Mouse (Mus musculus) embryonic fibroblast, embryonic 13.5 days (primary cell): ENCODE measurements around the gene Pid1. TPM values are rescaled to one million over a fixed set of nuclear protein-coding genes. Genes with fewer than 3 reads are reported as not detected.

ENCODE experiments used
- H3K27ac ChIP-seq: 2 replicates; pipeline ENCODE4 v1.5.1; 2012; ENCODE audit warnings: low read length, control low read depth, inconsistent platforms; ENCODE audit not compliant: insufficient read depth
- H3K4me1 ChIP-seq: 2 replicates; pipeline ENCODE4 v1.6.1; 2011; ENCODE audit warnings: low read length; ENCODE audit not compliant: control insufficient read depth, insufficient read depth
- H3K4me3 ChIP-seq: 2 replicates; pipeline ENCODE4 v1.5.1; 2011; ENCODE audit warnings: mild to moderate bottlenecking, control low read depth, low read length; ENCODE audit not compliant: insufficient read depth
- CTCF ChIP-seq: IDR thresholded peaks from 2 replicates; pipeline ENCODE4 v1.5.1; 2011; ENCODE audit warnings: mild to moderate bottlenecking, control low read depth, low read length, moderate library complexity, borderline replicate concordance; ENCODE audit not compliant: insufficient read depth
- POLR2A ChIP-seq: IDR thresholded peaks from 2 replicates; pipeline ENCODE4 v1.6.1; 2011; ENCODE audit warnings: low read depth, mild to moderate bottlenecking, control low read depth, low read length, moderate library complexity
- polyA plus RNA-seq: library from polyadenylated mRNA; stranded (reverse); fragments of >200 nt; gene quantifications from 2 replicates; pipeline ENCODE4 v1.2.4, GENCODE M21; 2011; ENCODE audit warnings: low read depth; ENCODE audit not compliant: missing spikeins, insufficient read length

Gene Pid1
- polyA plus RNA-seq, result 18.2 and 20.5 TPM in 2 replicates

DNA sequence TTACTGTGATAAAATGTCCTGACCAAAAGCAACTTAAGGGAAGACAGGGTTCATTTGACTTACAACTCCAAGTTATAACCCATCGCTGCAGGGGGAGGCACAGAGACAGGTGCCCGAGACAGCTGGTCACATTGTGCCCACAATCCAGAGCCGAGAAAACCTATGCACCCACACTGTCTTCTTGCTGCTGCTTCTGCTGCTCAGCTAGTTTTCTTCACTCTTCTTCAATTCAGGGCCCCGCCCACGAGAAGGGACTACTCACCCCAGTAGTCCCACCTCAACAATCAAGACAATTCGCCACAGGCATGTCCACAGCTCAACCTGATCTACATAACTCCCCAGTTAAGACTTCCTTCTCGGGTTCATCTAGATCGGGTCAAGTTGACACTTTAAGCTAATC, at the start of gene Pid1:
Gene Pid1 (minus strand): TSS at position 214 of the 400 bp plus-strand sequence.
- TF ChIP-seq POLR2A, result no peak
- no peak for TF ChIP-seq CTCF
- Histone ChIP-seq H3K27ac (no peak within 1 kb of the TSS), H3K4me3 (no peak within 1 kb of the TSS), H3K4me1 (no peaks in the 10 kb centered on the region)

DNA sequence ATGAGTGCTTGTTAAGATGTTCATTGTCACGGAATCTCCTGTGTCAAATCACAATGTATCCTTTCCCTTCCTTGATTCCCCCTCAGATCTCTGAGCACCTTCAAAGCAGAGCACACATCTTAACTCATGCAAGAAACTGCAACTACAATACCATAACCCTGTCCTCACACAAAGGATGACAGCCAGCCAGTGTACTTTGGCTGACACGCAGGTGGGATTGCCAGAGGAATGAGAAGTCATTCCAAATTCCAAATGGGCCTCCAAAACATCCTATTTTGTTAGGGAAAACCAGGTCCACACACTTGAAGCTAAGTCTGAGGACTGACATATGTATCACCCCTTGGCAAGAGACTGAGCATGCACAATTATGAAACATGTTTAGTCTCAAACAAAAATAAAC, 45.5 kb upstream of the Pid1 start:
- Histone ChIP-seq H3K4me1 (peaks cover 10% of the 10 kb centered on the region), H3K27ac (no peak overlapping the region), H3K4me3 (no peak overlapping the region)
- TF ChIP-seq CTCF (no peak), POLR2A (no peak)

DNA sequence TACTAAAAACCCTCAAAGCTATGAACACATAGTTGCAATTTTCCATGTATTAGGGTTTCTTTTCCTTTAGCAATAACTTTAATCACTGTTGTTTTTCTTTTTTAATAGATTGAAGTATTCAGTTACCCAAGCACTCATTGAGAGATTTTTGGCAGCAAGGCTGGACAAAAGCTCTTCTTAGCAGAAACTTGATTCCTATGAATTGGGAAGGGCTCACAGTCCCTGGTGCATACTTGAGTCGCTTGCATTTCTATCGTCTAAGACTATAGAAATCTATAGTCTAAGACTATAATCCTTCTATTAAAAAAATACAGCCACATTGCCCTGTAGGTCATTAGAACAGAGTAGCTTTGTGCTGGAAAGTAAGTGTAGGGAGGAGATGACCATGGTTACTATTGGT, 44.9 kb upstream of the Pid1 start:
- TF ChIP-seq POLR2A (no peak), CTCF (no peak)
- Histone ChIP-seq H3K27ac (no peak overlapping the region), H3K4me1 (peaks cover 10% of the 10 kb centered on the region), H3K4me3 (no peak overlapping the region)

GRCm38 (mm10) chr1:84406891-84407290, 42.9 kb upstream of the Pid1 start:
- H3K27ac ChIP-seq, result peak overlapping the region; percentile 68
- H3K4me3 ChIP-seq, result no peak overlapping the region
- TF ChIP-seq POLR2A (no peak), CTCF (no peak)
- H3K4me1 ChIP-seq, result peaks cover 10% of the 10 kb centered on the region

DNA sequence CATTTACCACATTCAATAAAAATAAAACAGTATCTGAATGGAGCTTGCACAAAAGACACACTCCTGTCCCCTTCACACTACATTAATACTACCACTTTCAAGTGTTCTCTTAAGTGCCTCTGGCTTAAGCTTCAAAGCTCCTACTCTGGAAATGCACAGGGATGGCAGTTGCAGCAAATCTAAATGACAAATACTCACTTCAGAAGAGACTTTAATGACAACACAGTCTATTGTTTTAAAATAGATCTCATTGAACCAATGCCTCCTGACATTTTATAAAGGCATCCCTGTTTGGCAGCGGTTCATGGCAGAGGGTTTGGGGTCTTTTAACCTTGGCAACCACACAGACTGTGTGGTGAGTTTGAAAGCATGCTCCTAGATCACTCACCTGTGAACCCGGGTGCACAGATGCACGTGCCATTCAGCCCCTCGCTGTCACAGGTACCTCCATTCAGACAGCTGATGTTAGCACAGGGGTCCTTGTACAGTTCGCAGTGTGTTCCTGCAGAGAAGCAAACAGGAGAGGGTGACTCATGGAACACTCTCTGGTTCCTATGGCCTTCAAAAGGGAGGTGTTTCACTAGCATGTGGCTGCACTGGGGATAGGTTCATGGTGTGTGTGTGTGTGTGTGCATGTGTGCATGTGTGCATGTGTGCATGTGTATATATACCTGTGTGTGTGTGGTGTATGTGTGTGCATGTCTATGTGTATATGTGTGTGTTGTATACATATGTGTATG, 41.7 kb upstream of the Pid1 start:
- TF ChIP-seq POLR2A (no peak), CTCF (no peak)
- Histone ChIP-seq H3K4me1 (peaks cover 10% of the 10 kb centered on the region), H3K27ac (no peak overlapping the region), H3K4me3 (no peak overlapping the region)

GRCm38 (mm10) chr1:84404880-84405279, 40.9 kb upstream of the Pid1 start:
- Histone ChIP-seq H3K27ac (no peak overlapping the region), H3K4me1 (peaks cover 10% of the 10 kb centered on the region), H3K4me3 (no peak overlapping the region)
- TF ChIP-seq POLR2A (no peak), CTCF (no peak)

DNA sequence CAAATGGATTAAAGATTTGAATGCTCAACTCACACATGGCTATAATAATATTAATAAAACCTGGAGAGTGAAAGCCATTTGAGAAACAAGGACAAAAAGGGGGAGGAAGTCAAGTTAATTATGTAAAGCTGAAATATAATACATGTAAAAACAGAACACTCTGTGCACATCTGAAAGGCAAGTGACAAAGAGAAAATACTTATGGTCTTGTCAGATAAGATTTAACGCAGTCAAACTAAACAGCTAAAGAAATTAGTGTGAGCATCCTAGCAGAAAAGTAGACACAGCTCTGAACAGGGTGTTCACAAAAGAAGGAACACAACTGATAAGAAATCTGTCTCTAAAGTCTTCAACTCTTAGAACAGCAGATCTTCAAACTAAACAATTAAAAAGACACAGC, 38.2 kb upstream of the Pid1 start:
- H3K27ac ChIP-seq, result no peak overlapping the region
- peaks cover 6% of the 10 kb centered on the region for H3K4me1 ChIP-seq
- no peak overlapping the region for H3K4me3 ChIP-seq
- TF ChIP-seq POLR2A, result no peak
- no peak for TF ChIP-seq CTCF

- no peak overlapping the region for H3K4me3 ChIP-seq
- no peak for TF ChIP-seq CTCF
- TF ChIP-seq POLR2A, result no peak
These were observed 35.7 kb upstream of the Pid1 start for GRCm38 (mm10) chr1:84399671-84400070.

GRCm38 (mm10) chr1:84399118-84399517, 35.1 kb upstream of the Pid1 start:
- H3K4me3 ChIP-seq, result no peak overlapping the region
- TF ChIP-seq CTCF (no peak), POLR2A (no peak)
- H3K4me1 ChIP-seq, result no peaks in the 10 kb centered on the region
- no peak overlapping the region for H3K27ac ChIP-seq

More at GRCm38 (mm10) chr1:84399671-84400070, 35.7 kb upstream of the Pid1 start:
- H3K4me1 ChIP-seq, result no peaks in the 10 kb centered on the region
- H3K27ac ChIP-seq, result no peak overlapping the region

- Histone ChIP-seq H3K4me1 (no peaks in the 10 kb centered on the region), H3K27ac (no peak overlapping the region), H3K4me3 (no peak overlapping the region)
- TF ChIP-seq POLR2A (no peak), CTCF (no peak)
These were observed 32.8 kb upstream of the Pid1 start for GRCm38 (mm10) chr1:84396787-84397186.

DNA sequence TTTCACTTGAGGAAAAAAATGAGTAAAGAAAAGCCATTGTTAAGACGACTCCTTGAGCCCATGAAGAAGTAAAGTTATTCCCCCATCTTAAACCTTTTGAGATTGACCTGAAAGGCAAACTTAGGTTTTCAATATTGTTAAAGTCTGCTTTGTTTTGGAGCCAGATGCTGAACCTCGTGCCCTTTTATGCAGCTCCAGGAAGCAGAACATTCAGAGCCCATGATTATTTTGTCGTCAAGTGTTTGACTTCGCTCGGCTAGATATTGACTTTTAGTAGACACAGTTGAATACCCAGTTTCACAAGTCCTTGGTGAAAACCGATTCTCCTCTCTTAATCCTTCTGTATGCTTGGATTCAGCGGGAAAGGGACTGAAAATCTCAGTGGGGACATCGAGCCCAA, 31.9 kb upstream of the Pid1 start:
- H3K4me1 ChIP-seq, result no peaks in the 10 kb centered on the region
- no peak overlapping the region for H3K4me3 ChIP-seq
- no peak overlapping the region for H3K27ac ChIP-seq
- no peak for TF ChIP-seq POLR2A
